Mouse (Mus musculus) embryonic facial prominence, embryonic 11.5 days (tissue): ENCODE data around the gene Tmx1. TPM values are rescaled to one million over a fixed set of nuclear protein-coding genes. Genes with fewer than 3 reads are reported as not detected.

Experiments
- ATAC-seq: fragments of 200-750 bp; cut with Nextera tagmentation; replicated peaks from 2 replicates; pipeline ENCODE4 v1.8.0; 2017; ENCODE audit warnings: low read depth; ENCODE audit not compliant: insufficient number of reproducible peaks, low FRiP score, low TSS enrichment
- DNase-seq: peaks from one replicate; pipeline ENCODE4 v3.0.0-alpha.2; 2015; ENCODE audit warnings: low spot score
- H3K27ac ChIP-seq: fragments of 300-500 bp; sonication (generic); replicated peaks from 2 replicates; pipeline ENCODE4 v1.5.1; 2014; ENCODE audit warnings: mild to moderate bottlenecking, low read depth, low read length, control low read depth
- H3K27me3 ChIP-seq: fragments of 300-500 bp; sonication (generic); 2 replicates; pipeline ENCODE4 v1.6.1; 2014; ENCODE audit warnings: mild to moderate bottlenecking, low read length, moderate library complexity, mixed read lengths; ENCODE audit not compliant: control insufficient read depth, insufficient read depth
- H3K36me3 ChIP-seq: fragments of 300-500 bp; sonication (generic); replicated peaks from 2 replicates; pipeline ENCODE4 v1.6.1; 2014; ENCODE audit warnings: low read depth, mild to moderate bottlenecking, low read length, moderate library complexity, mixed read lengths; ENCODE audit not compliant: control insufficient read depth, insufficient read depth
- H3K4me1 ChIP-seq: fragments of 300-500 bp; sonication (generic); 2 replicates; pipeline ENCODE4 v1.6.1; 2014; ENCODE audit warnings: low read length, mixed read lengths; ENCODE audit not compliant: control insufficient read depth, insufficient read depth
- H3K4me2 ChIP-seq: fragments of 300-500 bp; sonication (generic); 2 replicates; pipeline ENCODE4 v1.6.1; 2014; ENCODE audit warnings: low read depth, mild to moderate bottlenecking, control low read depth, low read length, moderate library complexity
- H3K4me3 ChIP-seq: fragments of 300-500 bp; sonication (generic); 2 replicates; pipeline ENCODE4 v1.5.1; 2014; ENCODE audit warnings: low read depth, low read length, control low read depth
- H3K9ac ChIP-seq: fragments of 300-500 bp; sonication (generic); replicated peaks from 2 replicates; pipeline ENCODE4 v1.6.1; 2014; ENCODE audit warnings: mild to moderate bottlenecking, control low read depth, low read length
- H3K9me3 ChIP-seq: fragments of 300-500 bp; sonication (generic); replicated peaks from 2 replicates; pipeline ENCODE4 v1.6.1; 2016; ENCODE audit warnings: mild to moderate bottlenecking, low read length, inconsistent platforms, mixed read lengths; ENCODE audit not compliant: control insufficient read depth
- WGBS: fragments of 180-500 bp; shearing (Covaris S2); extraction: QIAGEN DNeasy Blood & Tissue Kit; methylation state at CpG from one replicate; pipeline ENCODE4 v1.1.7; 2014; 5-methylcytosine and 5-hydroxymethylcytosine counted together
- polyA plus RNA-seq: library from polyadenylated mRNA; unstranded; fragments of >200 nt; fragmentation: Nextera tagmentation; extraction: Ambion mirVana; gene quantifications from 2 replicates; pipeline ENCODE4 v1.2.1, GENCODE M21; 2014

Tmx1 gene
- polyA plus RNA-seq: 109 and 117 TPM in 2 replicates

DNA sequence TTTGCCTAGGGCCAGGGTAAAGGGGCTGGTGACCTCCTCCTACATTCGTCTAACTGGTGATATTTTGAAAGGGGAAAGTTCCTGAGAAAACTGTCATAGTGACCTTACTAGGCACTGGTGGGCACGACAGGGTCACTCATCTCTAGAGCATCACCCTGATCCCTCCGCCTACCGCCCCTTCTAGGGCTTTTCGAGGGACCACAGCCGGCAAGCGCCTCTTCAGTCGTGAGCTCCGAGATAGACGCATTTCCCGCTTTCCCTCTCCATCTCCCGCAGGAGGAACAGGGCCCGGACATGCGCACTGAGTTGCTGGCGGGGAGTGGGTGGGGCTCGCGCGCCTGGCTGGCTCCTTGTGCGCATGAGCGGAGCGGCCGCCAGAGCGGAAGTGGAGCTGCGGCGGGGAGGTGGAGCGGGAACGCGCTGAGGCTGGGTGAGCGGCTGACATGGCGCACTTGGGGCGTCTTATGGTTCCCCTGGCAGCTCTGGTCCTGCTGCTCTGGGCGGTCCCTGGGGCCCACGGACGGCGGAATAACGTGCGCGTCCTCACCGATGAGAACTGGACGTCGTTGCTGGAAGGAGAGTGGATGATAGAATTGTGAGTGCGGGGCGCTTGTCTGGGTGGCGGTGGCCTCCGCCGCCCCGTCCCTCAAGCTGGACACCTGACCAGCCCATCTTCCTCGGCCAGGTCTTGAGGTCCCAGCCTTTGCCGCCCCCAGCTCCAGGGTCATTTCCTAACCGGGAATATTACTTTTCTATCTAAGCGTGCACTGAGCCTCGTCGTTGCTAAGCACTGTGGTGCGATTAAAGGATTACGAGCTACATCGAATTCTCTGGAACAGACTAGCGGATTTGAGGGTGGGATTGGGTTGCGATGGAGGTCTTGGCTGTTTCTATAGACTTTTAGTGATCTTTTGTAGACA lies at the start of gene Tmx1:
Tmx1 (plus strand) TSS at position 370 of the 920 bp plus-strand sequence.
- peak within 1 kb of the TSS; percentile 81 for H3K4me3 ChIP-seq
- H3K9ac ChIP-seq: peak within 1 kb of the TSS; percentile 85
- H3K4me1 ChIP-seq: no peaks in the 10 kb centered on the region; the same call in 1 of the 2 replicates
- no peaks in the 10 kb centered on the region for H3K9me3 ChIP-seq
- peak within 1 kb of the TSS; percentile 62 for H3K27ac ChIP-seq
- ATAC-seq: peak; percentile 96
- no peaks in the 10 kb centered on the region for H3K27me3 ChIP-seq
- peak within 1 kb of the TSS; percentile 64 for H3K4me2 ChIP-seq
- WGBS: under 1% methylated on average over 58 of the region's 58 CpGs
- peak; percentile 96 for DNase-seq
- H3K36me3 ChIP-seq: no peaks in the 10 kb centered on the region

DNA sequence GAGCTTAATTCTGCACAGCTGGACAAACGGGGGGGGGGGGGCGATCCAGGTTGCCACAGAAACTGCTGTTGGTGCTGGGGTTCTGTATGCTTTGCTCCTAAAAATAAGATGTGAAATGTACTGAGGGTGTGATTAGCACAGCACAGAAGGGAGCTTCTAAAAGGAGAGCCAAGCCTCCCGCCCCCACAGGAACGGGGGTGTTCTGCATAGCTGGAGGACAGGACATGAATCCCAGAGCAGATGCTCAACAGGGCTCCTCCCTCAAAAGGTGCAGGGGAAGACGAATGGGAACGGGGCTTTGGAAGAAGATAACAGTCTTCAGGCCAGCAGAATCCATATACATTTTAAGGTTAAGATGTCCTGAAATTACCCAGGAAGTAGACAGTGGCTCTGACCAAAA lies 48.6 kb upstream of the Tmx1 start:
- H3K4me2 ChIP-seq: no peak overlapping the region
- no peak for DNase-seq
- 72% methylated on average over 6 of the region's 6 CpGs for WGBS
- no peaks in the 10 kb centered on the region for H3K27me3 ChIP-seq
- no peak overlapping the region for H3K27ac ChIP-seq
- H3K9me3 ChIP-seq: no peaks in the 10 kb centered on the region
- no peak overlapping the region for H3K4me3 ChIP-seq
- no peaks in the 10 kb centered on the region for H3K4me1 ChIP-seq
- ATAC-seq: no peak
- no peak overlapping the region for H3K9ac ChIP-seq
- no peaks in the 10 kb centered on the region for H3K36me3 ChIP-seq

DNA sequence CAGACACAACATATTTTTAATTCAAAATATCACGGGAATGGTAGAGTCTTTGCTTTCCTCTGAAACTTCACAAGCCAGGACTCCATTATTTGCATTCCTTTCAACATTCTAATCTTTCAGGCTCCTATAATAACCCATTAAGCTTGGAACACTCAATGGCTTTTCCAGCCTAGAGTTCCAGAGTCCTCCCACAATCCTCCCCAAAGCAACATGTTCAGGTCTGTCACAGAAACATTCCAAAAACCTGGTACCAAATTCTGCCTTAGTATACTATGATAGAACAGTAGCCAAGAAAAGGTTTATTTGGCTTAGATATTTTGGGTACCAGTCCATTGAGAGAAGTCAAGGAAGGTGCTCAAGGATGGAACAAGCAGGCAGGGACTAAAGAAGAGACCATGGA lies 44.5 kb upstream of the Tmx1 start:
- no peak overlapping the region for H3K27ac ChIP-seq
- ATAC-seq (no peak), DNase-seq (no peak)
- H3K36me3 ChIP-seq: no peaks in the 10 kb centered on the region
- H3K9ac ChIP-seq: no peak overlapping the region
- no peaks in the 10 kb centered on the region for H3K9me3 ChIP-seq
- 78% methylated on average over 1 of the region's 1 CpGs for WGBS
- H3K27me3 ChIP-seq: no peaks in the 10 kb centered on the region
- H3K4me3 ChIP-seq: no peak overlapping the region
- no peak overlapping the region for H3K4me2 ChIP-seq
- H3K4me1 ChIP-seq: no peaks in the 10 kb centered on the region

DNA sequence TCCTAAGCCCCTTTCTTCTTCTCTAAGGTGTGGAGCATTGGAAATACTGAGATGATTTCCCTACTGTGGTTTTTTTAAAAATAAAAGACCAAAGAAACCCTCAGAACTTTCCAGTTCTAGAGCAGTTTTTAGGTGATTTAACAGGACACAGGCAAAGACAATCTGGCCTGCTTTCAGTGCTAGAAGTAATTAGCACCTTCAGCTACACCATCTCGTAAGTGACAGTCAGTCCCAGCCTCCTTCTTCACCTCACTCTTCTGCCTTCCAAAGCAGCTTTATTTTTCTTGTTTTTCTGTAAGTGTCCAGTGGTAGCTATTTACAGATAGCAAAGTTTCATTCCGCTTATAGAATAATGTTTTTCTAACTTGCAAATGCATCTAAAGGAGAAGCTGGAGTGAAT lies 43.3 kb upstream of the Tmx1 start:
- H3K36me3 ChIP-seq: no peaks in the 10 kb centered on the region
- no peak overlapping the region for H3K27ac ChIP-seq
- no peak for DNase-seq
- H3K4me2 ChIP-seq: no peak overlapping the region
- no peaks in the 10 kb centered on the region for H3K9me3 ChIP-seq
- H3K4me1 ChIP-seq: no peaks in the 10 kb centered on the region
- WGBS: 86% methylated on average over 2 of the region's 2 CpGs
- H3K4me3 ChIP-seq: no peak overlapping the region
- H3K9ac ChIP-seq: no peak overlapping the region
- no peak for ATAC-seq
- no peaks in the 10 kb centered on the region for H3K27me3 ChIP-seq

DNA sequence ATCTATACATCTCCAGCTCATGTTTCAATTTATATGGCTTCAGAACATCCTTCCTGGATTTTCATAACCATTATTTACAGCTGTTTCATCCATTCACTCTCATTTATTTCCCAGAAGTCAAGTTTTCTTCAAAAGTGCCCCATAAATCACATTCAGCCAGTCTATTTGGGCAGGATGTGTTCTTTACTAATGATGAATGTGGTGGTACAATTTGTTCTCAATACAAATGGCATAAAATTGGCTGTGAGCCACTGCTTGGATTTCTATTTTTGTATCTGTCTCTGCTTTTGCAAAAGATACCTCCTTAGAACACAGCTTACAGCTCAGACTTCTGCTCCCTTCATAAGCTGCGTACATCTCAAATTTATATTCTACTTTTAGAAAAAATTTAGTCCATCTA lies 32.7 kb upstream of the Tmx1 start:
- Histone ChIP-seq H3K4me1 (no peaks in the 10 kb centered on the region), H3K4me3 (no peak overlapping the region), H3K27ac (no peak overlapping the region), H3K27me3 (no peaks in the 10 kb centered on the region), H3K4me2 (no peak overlapping the region), H3K36me3 (no peaks in the 10 kb centered on the region), H3K9ac (no peak overlapping the region), H3K9me3 (no peaks in the 10 kb centered on the region)
- DNase-seq: no peak
- WGBS: 88% methylated on average over 1 of the region's 1 CpGs
- no peak for ATAC-seq

DNA sequence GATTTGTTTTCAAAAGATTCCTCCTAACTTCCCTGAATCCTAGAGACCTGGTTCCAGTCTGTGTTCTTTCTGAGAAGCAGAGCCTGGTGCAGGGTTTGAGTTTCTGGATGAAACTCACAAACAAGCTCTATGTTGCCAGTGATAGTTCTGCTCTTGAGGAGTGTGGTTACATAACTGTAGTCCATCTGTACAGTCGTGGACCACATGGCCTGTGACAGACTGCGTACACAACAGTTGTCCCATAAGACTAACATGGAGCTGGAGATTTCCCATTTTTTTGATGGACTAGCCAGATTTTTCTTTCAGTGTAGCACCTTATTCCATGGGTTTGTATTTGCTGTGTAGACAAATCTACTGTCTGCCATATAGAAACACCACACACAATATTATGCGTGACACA lies 31.9 kb upstream of the Tmx1 start:
- no peaks in the 10 kb centered on the region for H3K9me3 ChIP-seq
- no peaks in the 10 kb centered on the region for H3K36me3 ChIP-seq
- H3K4me2 ChIP-seq: no peak overlapping the region
- no peak overlapping the region for H3K9ac ChIP-seq
- H3K4me3 ChIP-seq: no peak overlapping the region
- H3K4me1 ChIP-seq: no peaks in the 10 kb centered on the region
- no peaks in the 10 kb centered on the region for H3K27me3 ChIP-seq
- no peak overlapping the region for H3K27ac ChIP-seq
- ATAC-seq (no peak), DNase-seq (no peak)
- 83% methylated on average over 3 of the region's 3 CpGs for WGBS

DNA sequence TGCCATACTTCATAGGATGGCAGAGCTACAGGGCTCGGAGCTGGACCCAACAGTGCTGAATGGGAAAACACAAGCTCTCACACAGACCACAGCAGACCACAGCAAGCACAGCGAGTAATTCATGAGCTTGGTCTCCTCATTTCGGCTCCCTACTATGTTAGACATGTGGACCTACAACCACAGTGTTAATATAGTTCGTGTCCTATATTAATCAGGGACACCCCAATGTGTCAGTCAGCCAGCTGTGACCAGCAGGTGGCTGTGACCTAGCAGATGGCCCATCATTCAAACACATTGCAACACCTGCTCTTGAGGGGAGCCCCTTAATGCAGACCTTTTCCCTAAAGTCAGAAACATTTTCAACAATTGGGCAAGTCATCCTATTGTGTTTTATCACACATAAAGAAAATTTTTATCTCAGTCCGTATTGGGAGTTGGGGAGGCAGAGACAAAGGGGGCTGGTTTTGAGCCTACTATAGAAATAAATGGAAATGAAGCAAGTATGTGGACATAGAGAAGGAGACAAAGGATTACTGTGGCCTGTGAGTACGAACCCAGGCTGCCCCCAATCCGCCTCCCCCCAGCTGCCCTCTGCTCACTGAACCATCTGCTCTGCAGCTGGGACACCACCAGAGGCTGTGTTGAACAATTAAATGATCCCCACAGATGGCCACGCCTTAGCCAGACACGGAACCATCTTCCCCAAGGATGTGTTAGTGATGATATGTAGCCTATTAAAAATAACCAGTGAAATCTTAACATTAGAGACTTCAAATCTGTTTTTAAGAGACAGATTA lies 30.4 kb upstream of the Tmx1 start:
- Histone ChIP-seq H3K9ac (no peak overlapping the region), H3K4me3 (no peak overlapping the region), H3K27ac (no peak overlapping the region), H3K4me2 (no peak overlapping the region), H3K27me3 (no peaks in the 10 kb centered on the region), H3K4me1 (no peaks in the 10 kb centered on the region), H3K36me3 (no peaks in the 10 kb centered on the region), H3K9me3 (no peaks in the 10 kb centered on the region)
- ATAC-seq (peak; percentile 39; the same call in 1 of the 2 replicates), DNase-seq (no peak)
- WGBS: 58% methylated on average over 9 of the region's 9 CpGs

DNA sequence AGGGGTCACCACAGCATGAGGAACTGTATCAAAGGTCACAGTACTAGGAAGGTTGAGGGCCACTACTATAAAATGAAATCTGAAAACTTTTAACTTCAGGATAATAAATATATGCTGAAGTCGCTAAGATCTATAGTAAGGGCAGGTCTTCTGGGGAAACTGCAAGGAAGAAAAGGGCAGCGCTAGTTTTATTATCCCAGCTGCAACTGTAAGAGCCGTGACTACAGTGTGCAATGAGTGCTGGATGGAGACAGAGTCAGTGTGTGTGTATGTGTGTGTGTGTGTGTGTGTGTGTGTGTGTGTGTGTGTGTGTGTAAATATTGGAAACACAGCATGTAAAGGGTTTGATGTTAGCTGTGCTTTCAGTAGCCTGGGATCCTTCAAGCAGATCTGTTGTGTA lies 25.0 kb upstream of the Tmx1 start:
- no peaks in the 10 kb centered on the region for H3K9me3 ChIP-seq
- no peak overlapping the region for H3K27ac ChIP-seq
- no peaks in the 10 kb centered on the region for H3K27me3 ChIP-seq
- no peak overlapping the region for H3K4me3 ChIP-seq
- WGBS: 78% methylated on average over 3 of the region's 3 CpGs
- H3K36me3 ChIP-seq: no peaks in the 10 kb centered on the region
- ATAC-seq (no peak), DNase-seq (no peak)
- H3K9ac ChIP-seq: no peak overlapping the region
- H3K4me2 ChIP-seq: no peak overlapping the region
- H3K4me1 ChIP-seq: no peaks in the 10 kb centered on the region
